In genomic region chr4:151024152-151024551, GRCm38 (mm10) we compare ENCODE assay signal across 24 mouse cellular contexts. TPM values are rescaled to one million over a fixed set of nuclear protein-coding genes. Genes with fewer than 3 reads are reported as not detected.
DNase-seq lines count a peak whose midpoint lies in the region; ATAC-seq lines count a peak whose summit lies in the region.
"Had no signal": no experiment of that assay in that cellular context is flagged by ENCODE, and none has a peak within 500 bp of the region (broad histone marks: within the 10 kb centered on the region; RNA-seq: fewer than 3 reads in every experiment).

No protein-coding gene starts in this region.

- no peak overlapping the region for H3K4me2 ChIP-seq in liver, embryonic 11.5 days
- H3K4me2 ChIP-seq in liver, embryonic 15.5 days = peak overlapping the region; percentile 39
- H3K4me2 ChIP-seq in intestine, embryonic 16.5 days (ENCODE audit: low read depth, low read length) = no peak overlapping the region
- H3K4me2 ChIP-seq: embryonic facial prominence, embryonic 13.5 days; forebrain, embryonic 12.5 days; hindbrain, embryonic 13.5 days had no signal

- WGBS in liver, embryonic 11.5 days = 43% methylated on average over 9 of the region's 9 CpGs
- 23% methylated on average over 9 of the region's 9 CpGs for WGBS in liver, embryonic 15.5 days (ENCODE audit: insufficient replicate concordance)
- WGBS in intestine, embryonic 16.5 days = 82% methylated on average over 9 of the region's 9 CpGs

- no peak overlapping the region for H3K9ac ChIP-seq in liver, embryonic 11.5 days (ENCODE audit: low read depth, low read length)
- no peak overlapping the region for H3K9ac ChIP-seq in liver, embryonic 15.5 days
- H3K9ac ChIP-seq in intestine, embryonic 16.5 days (ENCODE audit: low read depth, low read length) = no peak overlapping the region
- H3K9ac ChIP-seq: embryonic facial prominence, embryonic 13.5 days; forebrain, embryonic 12.5 days; forebrain, postnatal 0 days; hindbrain, embryonic 13.5 days had no signal

- no peaks in the 10 kb centered on the region for H3K27me3 ChIP-seq in liver, embryonic 11.5 days (replicated peaks; ENCODE audit: control insufficient read depth, insufficient read depth, low read length)
- H3K27me3 ChIP-seq in liver, embryonic 15.5 days = no peaks in the 10 kb centered on the region
- H3K27me3 ChIP-seq in intestine, embryonic 16.5 days (replicated peaks; ENCODE audit: control insufficient read depth, insufficient read depth, low read length) = no peaks in the 10 kb centered on the region
- H3K27me3 ChIP-seq: embryonic facial prominence, embryonic 13.5 days; forebrain, embryonic 12.5 days; hindbrain, embryonic 13.5 days had no signal

- 0 out of 2 replicates have a peak, but pooled peaks cover 2% of the 10 kb centered on the region for H3K4me1 ChIP-seq in liver, embryonic 11.5 days (replicated peaks; ENCODE audit: control insufficient read depth, insufficient read depth, low read length)
- H3K4me1 ChIP-seq in liver, embryonic 15.5 days (replicated peaks) = peaks cover 6% of the 10 kb centered on the region; the same call in 1 of the 2 replicates
- no peaks in the 10 kb centered on the region for H3K4me1 ChIP-seq in intestine, embryonic 16.5 days (ENCODE audit: control insufficient read depth, insufficient read depth, low read length)
- H3K4me1 ChIP-seq: embryonic facial prominence, embryonic 13.5 days; forebrain, embryonic 12.5 days; hindbrain, embryonic 13.5 days had no signal

- no peak overlapping the region for H3K4me3 ChIP-seq in liver, embryonic 11.5 days (ENCODE audit: low read depth, low read length)
- no peak overlapping the region for H3K4me3 ChIP-seq in liver, embryonic 15.5 days (replicated peaks)
- H3K4me3 ChIP-seq in intestine, embryonic 16.5 days (ENCODE audit: low read length) = no peak overlapping the region
- H3K4me3 ChIP-seq: embryonic facial prominence, embryonic 13.5 days; forebrain, embryonic 12.5 days; gastrocnemius, adult 2 months; heart, embryonic 10.5 days; hindbrain, embryonic 13.5 days had no signal

- peak; percentile 7 for DNase-seq in c-Kit-positive CD71-positive TER-119-positive erythroid progenitor cells, embryonic 14.5 days (ENCODE audit: low spot score)
- no peak for DNase-seq in liver, embryonic 11.5 days (ENCODE audit: low spot score)
- no peak for DNase-seq in gastrocnemius, postnatal 10 days
- no peak for DNase-seq in frontal cortex, postnatal 25 days (ENCODE audit: low spot score in 2 of 2)
- DNase-seq: adrenal gland, adult 8-10 months; adrenal gland, postnatal 36 days; cerebellum, adult 11 months; cerebellum, adult 9-10 months; cerebellum, postnatal 25 days; forebrain, postnatal 0 days; gastrocnemius, adult 2 months; heart, adult 18-20 months; heart, postnatal 14 days had no signal

- H3K27ac ChIP-seq in liver, embryonic 11.5 days (ENCODE audit: low read depth, low read length) = no peak overlapping the region
- no peak overlapping the region for H3K27ac ChIP-seq in liver, embryonic 15.5 days (replicated peaks)
- no peak overlapping the region for H3K27ac ChIP-seq in intestine, embryonic 16.5 days (ENCODE audit: low read length)
- H3K27ac ChIP-seq: embryonic facial prominence, embryonic 13.5 days; forebrain, embryonic 12.5 days; gastrocnemius, adult 2 months; heart, embryonic 10.5 days; hindbrain, embryonic 13.5 days; hindbrain, postnatal 0 days had no signal

- H3K36me3 ChIP-seq in liver, embryonic 11.5 days (ENCODE audit: control insufficient read depth, insufficient read depth, low read length) = peaks cover 3% of the 10 kb centered on the region; the same call in 1 of the 2 replicates
- H3K36me3 ChIP-seq in liver, embryonic 15.5 days (replicated peaks) = peaks cover 4% of the 10 kb centered on the region
- H3K36me3 ChIP-seq in intestine, embryonic 16.5 days (ENCODE audit: control insufficient read depth, insufficient read depth, low read length) = no peaks in the 10 kb centered on the region

- no peaks in the 10 kb centered on the region for H3K9me3 ChIP-seq in liver, embryonic 11.5 days (ENCODE audit: control insufficient read depth, low read length)
- H3K9me3 ChIP-seq in liver, embryonic 15.5 days (replicated peaks) = no peaks in the 10 kb centered on the region
- H3K9me3 ChIP-seq in intestine, embryonic 16.5 days (ENCODE audit: control insufficient read depth, low read length) = no peaks in the 10 kb centered on the region
- H3K9me3 ChIP-seq: embryonic facial prominence, embryonic 13.5 days; forebrain, embryonic 12.5 days; heart, embryonic 10.5 days; hindbrain, embryonic 13.5 days had no signal

- ATAC-seq in liver, embryonic 11.5 days (replicated peaks; ENCODE audit: low FRiP score) = peak; percentile 85
- ATAC-seq in liver, embryonic 15.5 days (ENCODE audit: insufficient read depth) = peak; percentile 75
- no peak for ATAC-seq in intestine, embryonic 16.5 days
- ATAC-seq: forebrain, postnatal 0 days; hindbrain, postnatal 0 days had no signal

RNA-seq across cellular contexts. Expression of gene Per3, which starts 20.3 kb away (rescaled TPM):
- polyA plus RNA-seq in liver, embryonic 11.5 days (2014; fragmentation: Nextera tagmentation; extraction: Ambion mirVana) = 7.7 and 8.0 TPM in 2 replicates
- 2.7 and 2.9 TPM in 2 replicates for polyA plus RNA-seq in liver, embryonic 15.5 days (2015; fragmentation: Nextera tagmentation; extraction: Ambion mirVana)
- polyA plus RNA-seq in intestine, embryonic 16.5 days (2015; fragmentation: Nextera tagmentation; extraction: Ambion mirVana) = 3.1 and 3.7 TPM in 2 replicates
- total RNA-seq in gastrocnemius, postnatal 10 days (2021) = 10 to 100 TPM; 15.5 to 17.0 TPM

RNA-seq across cellular contexts. Expression of gene Uts2, which starts 27.3 kb away (rescaled TPM):
- not detected in 2 replicates for polyA plus RNA-seq in liver, embryonic 11.5 days (2014; fragmentation: Nextera tagmentation; extraction: Ambion mirVana)
- polyA plus RNA-seq in liver, embryonic 15.5 days (2015; fragmentation: Nextera tagmentation; extraction: Ambion mirVana) = not detected in 2 replicates
- polyA plus RNA-seq in intestine, embryonic 16.5 days (2015; fragmentation: Nextera tagmentation; extraction: Ambion mirVana) = not detected in 2 replicates
- not detected for total RNA-seq in gastrocnemius, postnatal 10 days (2021)
- total RNA-seq: adrenal gland, adult 8-10 months; adrenal gland, postnatal 36 days; ES-E14; forebrain, postnatal 0 days; gastrocnemius, adult 2 months; gastrocnemius, postnatal 4 days; heart, adult 18-20 months; heart, postnatal 14 days; hematopoietic stem cell, adult 5-6 weeks; hindbrain, postnatal 0 days had no signal
- polyA plus RNA-seq: embryonic facial prominence, embryonic 13.5 days; forebrain, embryonic 12.5 days; forebrain, postnatal 0 days; heart, embryonic 10.5 days; heart, embryonic 14.5 days; hindbrain, embryonic 13.5 days had no signal

RNA-seq across cellular contexts. Expression of gene Vamp3, which starts 33.6 kb away (rescaled TPM):
- 71.0 and 74.6 TPM in 2 replicates for polyA plus RNA-seq in liver, embryonic 11.5 days (2014; fragmentation: Nextera tagmentation; extraction: Ambion mirVana)
- 34.1 and 35.1 TPM in 2 replicates for polyA plus RNA-seq in liver, embryonic 15.5 days (2015; fragmentation: Nextera tagmentation; extraction: Ambion mirVana)
- 122 TPM in 2 replicates for polyA plus RNA-seq in intestine, embryonic 16.5 days (2015; fragmentation: Nextera tagmentation; extraction: Ambion mirVana)
- 10 to 100 TPM; 62.2 to 65.4 TPM for total RNA-seq in gastrocnemius, postnatal 10 days (2021)
